ENCODE assay signal across 9 mouse cellular contexts in genomic region chr7:101453296-101453695, GRCm38 (mm10). TPM values are rescaled to one million over a fixed set of nuclear protein-coding genes. Genes with fewer than 3 reads are reported as not detected.
DNase-seq lines count a peak whose midpoint lies in the region; ATAC-seq and TF ChIP-seq lines count a peak whose summit lies in the region.
"Had no signal": no experiment of that assay in that cellular context is flagged by ENCODE, and none has a peak within 500 bp of the region (broad histone marks: within the 10 kb centered on the region; RNA-seq: fewer than 3 reads in every experiment).

No protein-coding gene starts in this region.

- no peak for ATAC-seq in heart, embryonic 12.5 days (ENCODE audit: insufficient number of reproducible peaks, low FRiP score)
- no peak for ATAC-seq in lung, embryonic 15.5 days (ENCODE audit: borderline replicate concordance, extremely low read depth, low FRiP score, low TSS enrichment)
- no peak for ATAC-seq in lung, postnatal 0 days
- no peak for ATAC-seq in intestine, postnatal 0 days
- ATAC-seq in stomach, embryonic 14.5 days (ENCODE audit: insufficient number of reproducible peaks, insufficient read depth, low FRiP score, low read depth), result no peak

- H3K4me3 ChIP-seq in heart, adult 2 months, result peak overlapping the region; percentile 71
- H3K4me3 ChIP-seq in heart, embryonic 12.5 days, result no peak overlapping the region
- H3K4me3 ChIP-seq in lung, embryonic 15.5 days, result 0 out of 2 replicates have a peak overlapping the region, but pooled peaks have one; percentile 55
- no peak overlapping the region for H3K4me3 ChIP-seq in lung, postnatal 0 days (ENCODE audit: low read depth, low read length)
- 0 out of 2 replicates have a peak overlapping the region, but pooled peaks have one; percentile 46 for H3K4me3 ChIP-seq in intestine, postnatal 0 days (ENCODE audit: low read depth, low read length)
- H3K4me3 ChIP-seq in stomach, embryonic 14.5 days (ENCODE audit: low read depth, low read length), result no peak overlapping the region

- no peak overlapping the region for H3K4me2 ChIP-seq in heart, embryonic 12.5 days
- peak overlapping the region; percentile 99 for H3K4me2 ChIP-seq in lung, embryonic 15.5 days
- no peak overlapping the region for H3K4me2 ChIP-seq in lung, postnatal 0 days (replicated peaks; ENCODE audit: low read depth, low read length)
- peak overlapping the region; percentile 82 for H3K4me2 ChIP-seq in intestine, postnatal 0 days (replicated peaks; ENCODE audit: low read depth)
- 0 out of 2 replicates have a peak overlapping the region, but pooled peaks have one; percentile 0 for H3K4me2 ChIP-seq in stomach, embryonic 14.5 days (replicated peaks; ENCODE audit: low read depth, low read length)

- H3K9ac ChIP-seq in heart, adult 2 months (ENCODE audit: low read depth, low read length), result peak overlapping the region; percentile 59
- no peak overlapping the region for H3K9ac ChIP-seq in heart, embryonic 12.5 days
- H3K9ac ChIP-seq in lung, embryonic 15.5 days, result no peak overlapping the region
- no peak overlapping the region for H3K9ac ChIP-seq in lung, postnatal 0 days (replicated peaks; ENCODE audit: low read depth)
- H3K9ac ChIP-seq in intestine, postnatal 0 days (ENCODE audit: low read depth, low read length), result no peak overlapping the region
- no peak overlapping the region for H3K9ac ChIP-seq in stomach, embryonic 14.5 days (replicated peaks; ENCODE audit: low read depth, low read length)

- WGBS in heart, adult 2 months, result 55% methylated on average over 3 of the region's 3 CpGs
- WGBS in heart, embryonic 12.5 days, result 87% methylated on average over 3 of the region's 3 CpGs
- 79% methylated on average over 3 of the region's 3 CpGs for WGBS in lung, embryonic 15.5 days
- whole genome bisulfite sequencing in lung, postnatal 0 days, result 85% methylated on average over 3 of the region's 3 CpGs
- WGBS in intestine, postnatal 0 days, result 78% methylated on average over 3 of the region's 3 CpGs
- WGBS in stomach, embryonic 14.5 days, result 86% methylated on average over 3 of the region's 3 CpGs

- H3K36me3 ChIP-seq in heart, adult 2 months (ENCODE audit: control insufficient read depth, insufficient read depth, low read length), result no peaks in the 10 kb centered on the region
- no peaks in the 10 kb centered on the region for H3K36me3 ChIP-seq in heart, embryonic 12.5 days
- H3K36me3 ChIP-seq in lung, embryonic 15.5 days, result no peaks in the 10 kb centered on the region
- no peaks in the 10 kb centered on the region for H3K36me3 ChIP-seq in lung, postnatal 0 days (ENCODE audit: insufficient read depth, low read length)
- H3K36me3 ChIP-seq in intestine, postnatal 0 days (ENCODE audit: control insufficient read depth, insufficient read depth), result no peaks in the 10 kb centered on the region
- no peaks in the 10 kb centered on the region for H3K36me3 ChIP-seq in stomach, embryonic 14.5 days (ENCODE audit: control insufficient read depth, insufficient read depth, low read length)

- DNase-seq in heart, adult 2 months, result peak; percentile 7 to 28
- DNase-seq in lung, postnatal 0 days (ENCODE audit: low spot score), result no peak
- DNase-seq in embryo, embryonic 10.5 days (ENCODE audit: low spot score), result no peak
- no peak for DNase-seq in layer of hippocampus, adult 8-10 months (ENCODE audit: low spot score in 2 of 2)
- DNase-seq: cerebellum, adult 9-10 months had no signal

- H3K79me2 ChIP-seq in heart, adult 2 months (replicated peaks; ENCODE audit: control insufficient read depth, insufficient read depth, low read length), result 0 out of 2 replicates have a peak, but pooled peaks cover 3% of the 10 kb centered on the region

- intact Hi-C loops in heart, adult 2 months (cut with DNase I), result no loop called here

- no peak for TF ChIP-seq POLR2A in heart, adult 2 months (IDR thresholded peaks at IDR 0.05; ENCODE audit: insufficient read depth, low read depth, low read length)

- TF ChIP-seq EP300 in heart, adult 2 months (IDR thresholded peaks at IDR 0.05; ENCODE audit: insufficient read depth, low read depth, low read length), result no peak
- TF ChIP-seq EP300 in lung, postnatal 0 days (IDR thresholded peaks at IDR 0.05), result no peak

- H3K4me1 ChIP-seq in heart, adult 2 months (ENCODE audit: control insufficient read depth, insufficient read depth, low read length), result peaks cover 20% of the 10 kb centered on the region
- H3K4me1 ChIP-seq in heart, embryonic 12.5 days (replicated peaks), result 0 out of 2 replicates have a peak, but pooled peaks cover 4% of the 10 kb centered on the region
- peaks cover 25% of the 10 kb centered on the region for H3K4me1 ChIP-seq in lung, embryonic 15.5 days
- 0 out of 2 replicates have a peak, but pooled peaks cover 4% of the 10 kb centered on the region for H3K4me1 ChIP-seq in lung, postnatal 0 days (ENCODE audit: insufficient read depth, low read depth, low read length)
- H3K4me1 ChIP-seq in intestine, postnatal 0 days (replicated peaks; ENCODE audit: control insufficient read depth, insufficient read depth, low read length), result no peaks in the 10 kb centered on the region
- no peaks in the 10 kb centered on the region for H3K4me1 ChIP-seq in stomach, embryonic 14.5 days (ENCODE audit: control insufficient read depth, insufficient read depth, low read length)

- no peaks in the 10 kb centered on the region for H3K9me3 ChIP-seq in heart, embryonic 12.5 days (replicated peaks)
- H3K9me3 ChIP-seq in lung, embryonic 15.5 days, result no peaks in the 10 kb centered on the region
- no peaks in the 10 kb centered on the region for H3K9me3 ChIP-seq in lung, postnatal 0 days (ENCODE audit: low read length)
- no peaks in the 10 kb centered on the region for H3K9me3 ChIP-seq in intestine, postnatal 0 days (ENCODE audit: control insufficient read depth)
- no peaks in the 10 kb centered on the region for H3K9me3 ChIP-seq in stomach, embryonic 14.5 days (ENCODE audit: control insufficient read depth, low read depth, low read length)

- no peak for TF ChIP-seq CTCF in heart, adult 2 months (IDR thresholded peaks at IDR 0.05)
- no peak for TF ChIP-seq CTCF in lung, postnatal 0 days (IDR thresholded peaks at IDR 0.05)
- no peak for TF ChIP-seq CTCF in intestine, postnatal 0 days (IDR thresholded peaks at IDR 0.05; ENCODE audit: low read depth)

- H3K27me3 ChIP-seq in heart, adult 2 months (ENCODE audit: control insufficient read depth, insufficient read depth, low read length), result no peaks in the 10 kb centered on the region
- H3K27me3 ChIP-seq in heart, embryonic 12.5 days (replicated peaks), result peaks cover 76% of the 10 kb centered on the region
- peaks cover 33% of the 10 kb centered on the region for H3K27me3 ChIP-seq in lung, embryonic 15.5 days
- H3K27me3 ChIP-seq in lung, postnatal 0 days (replicated peaks; ENCODE audit: insufficient read depth, low read length), result peaks cover 13% of the 10 kb centered on the region; the same call in 1 of the 2 replicates
- H3K27me3 ChIP-seq in intestine, postnatal 0 days (replicated peaks; ENCODE audit: control insufficient read depth, insufficient read depth, low read length), result peaks cover 10% of the 10 kb centered on the region; the same call in 1 of the 2 replicates
- H3K27me3 ChIP-seq in stomach, embryonic 14.5 days (ENCODE audit: control insufficient read depth, insufficient read depth, low read length), result 0 out of 2 replicates have a peak, but pooled peaks cover 9% of the 10 kb centered on the region

- H3K27ac ChIP-seq in heart, adult 2 months, result peak overlapping the region; percentile 77
- no peak overlapping the region for H3K27ac ChIP-seq in heart, embryonic 12.5 days (ENCODE audit: poor library complexity, severe bottlenecking)
- no peak overlapping the region for H3K27ac ChIP-seq in lung, embryonic 15.5 days
- H3K27ac ChIP-seq in lung, postnatal 0 days (ENCODE audit: low read length), result no peak overlapping the region
- no peak overlapping the region for H3K27ac ChIP-seq in intestine, postnatal 0 days (ENCODE audit: low read depth, low read length)
- no peak overlapping the region for H3K27ac ChIP-seq in stomach, embryonic 14.5 days (ENCODE audit: low read length)

RNA-seq across cellular contexts. Expression of gene Pde2a, which starts 31.8 kb away (rescaled TPM):
- 10 to 100 TPM; 56.0 to 57.1 TPM for total RNA-seq in heart, adult 2 months (2021)
- 41.6 and 57.0 TPM in 2 replicates for polyA plus RNA-seq in heart, adult 2 months (2012; rRNA removed)
- 3.2 and 6.2 TPM in 2 replicates for polyA plus RNA-seq in heart, embryonic 12.5 days (2016; fragmentation: Nextera tagmentation; extraction: Ambion mirVana)
- polyA plus RNA-seq in lung, embryonic 15.5 days (2015; fragmentation: Nextera tagmentation; extraction: Ambion mirVana), result 16.9 and 26.7 TPM in 2 replicates
- polyA plus RNA-seq in lung, postnatal 0 days (2015; fragmentation: Nextera tagmentation; extraction: Ambion mirVana), result 3.2 and 4.3 TPM in 2 replicates
- polyA plus RNA-seq in intestine, postnatal 0 days (2015; fragmentation: Nextera tagmentation; extraction: Ambion mirVana), result 11.1 and 11.2 TPM in 2 replicates
- 8.9 and 20.7 TPM in 2 replicates for polyA plus RNA-seq in stomach, embryonic 14.5 days (2014; fragmentation: Nextera tagmentation; extraction: Ambion mirVana)
- total RNA-seq in layer of hippocampus, adult 8-10 months (2022), result 100 to 1,000 TPM; 320 to 356 (median 336) TPM

RNA-seq across cellular contexts. Expression of gene Gm45837, which starts 42.6 kb away (rescaled TPM):
- not detected for total RNA-seq in heart, adult 2 months (2021)
- polyA plus RNA-seq in heart, adult 2 months (2012; rRNA removed), result not detected in 2 replicates
- 0.74 and 2.9 TPM in 2 replicates for polyA plus RNA-seq in heart, embryonic 12.5 days (2016; fragmentation: Nextera tagmentation; extraction: Ambion mirVana)
- 10.3 TPM in 1 of 2 replicates, not detected in the other for polyA plus RNA-seq in lung, embryonic 15.5 days (2015; fragmentation: Nextera tagmentation; extraction: Ambion mirVana)
- 4.0 and 4.2 TPM in 2 replicates for polyA plus RNA-seq in lung, postnatal 0 days (2015; fragmentation: Nextera tagmentation; extraction: Ambion mirVana)
- not detected in 2 replicates for polyA plus RNA-seq in intestine, postnatal 0 days (2015; fragmentation: Nextera tagmentation; extraction: Ambion mirVana)
- 0.31 and 8.0 TPM in 2 replicates for polyA plus RNA-seq in stomach, embryonic 14.5 days (2014; fragmentation: Nextera tagmentation; extraction: Ambion mirVana)
- total RNA-seq in layer of hippocampus, adult 8-10 months (2022), result 1 to 10 TPM in 1 of 4 experiments, not detected in 3; 1.8 TPM

Comparison
In these comparisons a context has a peak if more than half of its experiments do, and no peak if none do; other contexts are left out.
1. H3K4me3 ChIP-seq: peak in heart, adult 2 months (single experiment), lung, embryonic 15.5 days (single experiment) and intestine, postnatal 0 days (single experiment); none in heart, embryonic 12.5 days (single experiment), lung, postnatal 0 days (single experiment) and stomach, embryonic 14.5 days (single experiment).
2. H3K4me2 ChIP-seq: peak in lung, embryonic 15.5 days (single experiment), intestine, postnatal 0 days (single experiment) and stomach, embryonic 14.5 days (single experiment); none in heart, embryonic 12.5 days (single experiment) and lung, postnatal 0 days (single experiment).
3. DNase-seq: peak in heart, adult 2 months (2 of 2); none in lung, postnatal 0 days (single experiment), embryo, embryonic 10.5 days (single experiment) and layer of hippocampus, adult 8-10 months (0 of 2).